ENCODE assay signal across 17 mouse cellular contexts in the genomic region with DNA sequence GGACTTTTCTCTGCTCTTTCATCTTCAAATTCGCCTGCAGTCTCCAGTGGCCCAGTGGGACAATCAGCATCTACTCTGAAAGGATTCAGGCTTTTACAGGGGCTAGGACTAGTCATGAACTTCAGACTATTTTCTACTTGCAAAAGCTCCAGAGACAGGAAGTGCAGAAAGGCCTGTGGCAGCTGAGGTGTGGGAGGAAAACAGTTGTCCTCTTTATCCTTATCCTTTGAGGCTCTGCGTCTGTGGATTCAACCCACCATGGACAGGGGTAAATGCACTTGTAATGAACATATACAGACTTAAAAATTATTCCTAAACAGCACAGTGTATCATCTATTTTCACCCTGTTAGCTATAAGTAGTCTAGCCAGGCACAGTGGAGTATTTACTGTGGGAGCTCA. TPM values are rescaled to one million over a fixed set of nuclear protein-coding genes. Genes with fewer than 3 reads are reported as not detected.
A peak's percentile ranks its signal among the peaks of the same experiment; 100 is the strongest.
DNase-seq lines count a peak whose midpoint lies in the region; TF ChIP-seq lines count a peak whose summit lies in the region.
"Had no signal": no experiment of that assay in that cellular context is flagged by ENCODE, and none has a peak within 500 bp of the region (broad histone marks: within the 10 kb centered on the region; RNA-seq: fewer than 3 reads in every experiment).

No protein-coding gene starts in this region.

- no peaks in the 10 kb centered on the region for H3K36me3 ChIP-seq in myocyte (ENCODE audit: control insufficient read depth, insufficient read depth)
- H3K36me3 ChIP-seq: embryonic facial prominence, embryonic 15.5 days; forebrain, embryonic 10.5 days; heart, embryonic 10.5 days; hindbrain, embryonic 12.5 days had no signal

- DNase-seq in layer of hippocampus, adult 11-12 months (ENCODE audit: low spot score): peak; percentile 38
- no peak for DNase-seq in layer of hippocampus, postnatal 36 days
- DNase-seq in left cerebral cortex, adult 18-20 months (ENCODE audit: low spot score in 2 of 2): peak; percentile 43 to 45
- no peak for DNase-seq in left cerebral cortex, adult 11 months (ENCODE audit: low spot score)
- DNase-seq in brain, adult 2 months (ENCODE audit: low read depth, low spot score): peak; percentile 79
- DNase-seq in adrenal gland, adult 8-10 months: no peak
- DNase-seq: adrenal gland, adult 2 months; adrenal gland, postnatal 36 days; cerebellum, adult 11 months; cerebellum, adult 8-10 months; gastrocnemius, postnatal 36 days had no signal

- H3ac ChIP-seq in myocyte (ENCODE audit: control insufficient read depth, insufficient read length): no peak overlapping the region

- no peak overlapping the region for H3K4me3 ChIP-seq in myocyte
- H3K4me3 ChIP-seq: embryonic facial prominence, embryonic 15.5 days; erythroblast, embryonic 14.5 days; forebrain, embryonic 10.5 days; heart, embryonic 10.5 days; hindbrain, embryonic 12.5 days had no signal

- H3K27me3 ChIP-seq in myocyte (ENCODE audit: control insufficient read depth, insufficient read depth, insufficient read length): no peaks in the 10 kb centered on the region
- H3K27me3 ChIP-seq: embryonic facial prominence, embryonic 15.5 days; hindbrain, embryonic 12.5 days had no signal

- no peak overlapping the region for H3K4me2 ChIP-seq in myocyte (ENCODE audit: low read depth)
- H3K4me2 ChIP-seq: embryonic facial prominence, embryonic 15.5 days; hindbrain, embryonic 12.5 days had no signal

- no peak for TF ChIP-seq POLR2A in myocyte (IDR thresholded peaks at IDR 0.05; ENCODE audit: insufficient read length, low read depth)

- H3K79me2 ChIP-seq in myocyte (ENCODE audit: control insufficient read depth, insufficient read depth): no peaks in the 10 kb centered on the region

TF ChIP-seq in myocyte, 11 proteins besides CTCF, POLR2A, EP300 and RAD21:
- TF ChIP-seq CEBPB (IDR thresholded peaks at IDR 0.05; ENCODE audit: insufficient read depth, poor library complexity, severe bottlenecking) (no peak), USF1 (IDR thresholded peaks at IDR 0.05; ENCODE audit: low read depth) (no peak), E2F4 (IDR thresholded peaks at IDR 0.05; ENCODE audit: insufficient read depth) (no peak), TCF3 (IDR thresholded peaks at IDR 0.05; ENCODE audit: insufficient read length, low read depth) (no peak), MAX (IDR thresholded peaks at IDR 0.05; ENCODE audit: low read depth) (no peak), MYOG (IDR thresholded peaks at IDR 0.05; ENCODE audit: control insufficient read depth in 1 of 3, insufficient read depth in 1 of 3, insufficient read length in 2 of 3, low read depth in 2 of 3) (no peak), TCF12 (IDR thresholded peaks at IDR 0.05; ENCODE audit: insufficient read depth, poor library complexity, severe bottlenecking) (peak; percentile 2), MYOD1 (IDR thresholded peaks at IDR 0.05; ENCODE audit: control insufficient read depth in 1 of 3, insufficient read length in 2 of 3, low read depth in 2 of 3) (peak in 2 of 3 experiments; percentile 53 to 85), POLR2AphosphoS2 (IDR thresholded peaks at IDR 0.05; ENCODE audit: insufficient read length, low read depth) (no peak), REST (IDR thresholded peaks at IDR 0.05; ENCODE audit: insufficient read depth, insufficient read length) (no peak), SRF (IDR thresholded peaks at IDR 0.05; ENCODE audit: control insufficient read depth, insufficient read length, low read depth) (no peak)

RNA-seq across cellular contexts. Expression of a gene that starts 27.2 kb away (rescaled TPM):
- 10 to 100 TPM; 73.1 to 82.4 TPM for total RNA-seq in layer of hippocampus, postnatal 36 days (2021)
- 10 to 100 TPM; 61.9 to 68.9 TPM for total RNA-seq in left cerebral cortex, adult 18-20 months (2021)
- polyA plus RNA-seq in myocyte (2012; fragmentation: generic; extraction: Trizol): 61.8 TPM
- total RNA-seq in adrenal gland, adult 8-10 months (2022): 10 to 100 TPM; 38.1 to 63.0 (median 49.3) TPM

RNA-seq across cellular contexts. Expression of a gene that starts 31.5 kb away (rescaled TPM):
- 10 to 100 TPM; 41.5 to 41.8 TPM for total RNA-seq in layer of hippocampus, postnatal 36 days (2021)
- total RNA-seq in left cerebral cortex, adult 18-20 months (2021): 10 to 100 TPM; 40.3 to 44.7 TPM
- polyA plus RNA-seq in myocyte (2012; fragmentation: generic; extraction: Trizol): 24.4 TPM
- 10 to 100 TPM; 70.1 to 87.9 (median 80.8) TPM for total RNA-seq in adrenal gland, adult 8-10 months (2022)

Comparison
In these comparisons a context has a peak if more than half of its experiments do, and no peak if none do; other contexts are left out.
1. DNase-seq: peak in layer of hippocampus, adult 11-12 months (single experiment), left cerebral cortex, adult 18-20 months (2 of 2) and brain, adult 2 months (single experiment); none in layer of hippocampus, postnatal 36 days (0 of 2), left cerebral cortex, adult 11 months (single experiment) and adrenal gland, adult 8-10 months (single experiment).